Mouse (Mus musculus) hindbrain, embryonic 10.5 days (tissue): ENCODE results near the gene Ccdc162. TPM values are rescaled to one million over a fixed set of nuclear protein-coding genes. Genes with fewer than 3 reads are reported as not detected.
A peak's percentile ranks its signal among the peaks of the same experiment; 100 is the strongest.
"Not testable (repeated sequence)": the region's sequence is repeated elsewhere in the genome, so short reads cannot be mapped to it uniquely, and the experiment has no call there.

Experiments
- DNase-seq: peaks from one replicate; pipeline ENCODE4 v3.0.0-alpha.2; 2017; ENCODE audit warnings: low spot score
- H3K27ac ChIP-seq: fragments of 300-500 bp; sonication (generic); 2 replicates; pipeline ENCODE4 v1.5.1; 2016; ENCODE audit warnings: mild to moderate bottlenecking, moderate library complexity
- H3K27me3 ChIP-seq: fragments of 300-500 bp; sonication (generic); 2 replicates; pipeline ENCODE4 v1.6.1; 2016; ENCODE audit warnings: mild to moderate bottlenecking; ENCODE audit not compliant: poor library complexity, insufficient read depth, severe bottlenecking
- H3K36me3 ChIP-seq: fragments of 300-500 bp; sonication (generic); 2 replicates; pipeline ENCODE4 v1.6.1; 2016; ENCODE audit warnings: mild to moderate bottlenecking, moderate library complexity
- H3K4me1 ChIP-seq: fragments of 300-500 bp; sonication (generic); replicated peaks from 2 replicates; pipeline ENCODE4 v1.6.1; 2016; ENCODE audit warnings: mild to moderate bottlenecking
- H3K4me3 ChIP-seq: fragments of 300-500 bp; sonication (generic); 2 replicates; pipeline ENCODE4 v1.5.1; 2016; ENCODE audit warnings: mild to moderate bottlenecking, moderate library complexity
- H3K9me3 ChIP-seq: fragments of 300-500 bp; sonication (generic); 2 replicates; pipeline ENCODE4 v1.6.1; 2016; ENCODE audit warnings: mild to moderate bottlenecking, moderate library complexity
- WGBS: fragments of 180-500 bp; shearing (Covaris S2); methylation state at CpG from one replicate; pipeline ENCODE4 v1.1.7; 2016; 5-methylcytosine and 5-hydroxymethylcytosine counted together
- polyA plus RNA-seq: library from polyadenylated mRNA; unstranded; fragments of >200 nt; fragmentation: Nextera tagmentation; extraction: Ambion mirVana; gene quantifications from 2 replicates; pipeline ENCODE4 v1.2.1, GENCODE M21; 2016

Ccdc162 gene
- polyA plus RNA-seq, 1 experiment from 2014 or later: 0.51 TPM

GRCm38 (mm10) chr10:41684548-41684996 lies 31.9 kb downstream of the Ccdc162 start:
- WGBS: 4% methylated on average over 21 of the region's 21 CpGs
- Histone ChIP-seq H3K4me1 (peaks cover 7% of the 10 kb centered on the region), H3K9me3 (peaks cover 8% of the 10 kb centered on the region; the same call in 1 of the 2 replicates), H3K36me3 (no peaks in the 10 kb centered on the region), H3K27me3 (peaks cover 29% of the 10 kb centered on the region), H3K27ac (no peak overlapping the region), H3K4me3 (peak overlapping the region; percentile 36)
- peak; percentile 26 for DNase-seq

GRCm38 (mm10) chr10:41682546-41683393 lies 33.7 kb downstream of the Ccdc162 start:
- H3K9me3 ChIP-seq: peaks cover 5% of the 10 kb centered on the region; the same call in 1 of the 2 replicates
- H3K27ac ChIP-seq: no peak overlapping the region
- H3K4me3 ChIP-seq: no peak overlapping the region
- peak; percentile 83 for DNase-seq
- 47% methylated on average over 16 of the region's 16 CpGs for WGBS
- H3K27me3 ChIP-seq: peaks cover 29% of the 10 kb centered on the region
- no peaks in the 10 kb centered on the region for H3K36me3 ChIP-seq
- peaks cover 16% of the 10 kb centered on the region for H3K4me1 ChIP-seq

- Histone ChIP-seq H3K4me3 (peak overlapping the region; percentile 31), H3K9me3 (no peaks in the 10 kb centered on the region), H3K27ac (peak overlapping the region; percentile 69), H3K36me3 (no peaks in the 10 kb centered on the region), H3K27me3 (peaks cover 8% of the 10 kb centered on the region), H3K4me1 (peaks cover 14% of the 10 kb centered on the region)
- WGBS: 25% methylated on average over 18 of the region's 18 CpGs
- peak; percentile 83 for DNase-seq
Measured at GRCm38 (mm10) chr10:41678746-41679360, 37.6 kb downstream of the Ccdc162 start.

- DNase-seq: no peak
- no peak overlapping the region for H3K27ac ChIP-seq
- no peaks in the 10 kb centered on the region for H3K9me3 ChIP-seq
- no peaks in the 10 kb centered on the region for H3K36me3 ChIP-seq
- no peaks in the 10 kb centered on the region for H3K27me3 ChIP-seq
- peaks cover 14% of the 10 kb centered on the region for H3K4me1 ChIP-seq
- 62% methylated on average over 8 of the region's 8 CpGs for WGBS
- no peak overlapping the region for H3K4me3 ChIP-seq
Measured at GRCm38 (mm10) chr10:41677396-41677795, 39.0 kb downstream of the Ccdc162 start.

GRCm38 (mm10) chr10:41676661-41677061 lies 39.8 kb downstream of the Ccdc162 start:
- H3K36me3 ChIP-seq: no peaks in the 10 kb centered on the region
- H3K9me3 ChIP-seq: no peaks in the 10 kb centered on the region
- H3K27me3 ChIP-seq: no peaks in the 10 kb centered on the region
- H3K4me1 ChIP-seq: peaks cover 14% of the 10 kb centered on the region
- no peak overlapping the region for H3K4me3 ChIP-seq
- 86% methylated on average over 6 of the region's 6 CpGs for WGBS
- no peak for DNase-seq
- peak overlapping the region; percentile 18; the same call in 1 of the 2 replicates for H3K27ac ChIP-seq

GRCm38 (mm10) chr10:41675842-41676571 lies 40.4 kb downstream of the Ccdc162 start:
- no peak overlapping the region for H3K4me3 ChIP-seq
- H3K4me1 ChIP-seq: peaks cover 14% of the 10 kb centered on the region
- DNase-seq: no peak
- no peak overlapping the region for H3K27ac ChIP-seq
- no peaks in the 10 kb centered on the region for H3K36me3 ChIP-seq
- no peaks in the 10 kb centered on the region for H3K9me3 ChIP-seq
- WGBS: 85% methylated on average over 6 of the region's 6 CpGs
- no peaks in the 10 kb centered on the region for H3K27me3 ChIP-seq

GRCm38 (mm10) chr10:41675243-41675642 lies 41.2 kb downstream of the Ccdc162 start:
- DNase-seq: no peak
- Histone ChIP-seq H3K27me3 (no peaks in the 10 kb centered on the region), H3K4me3 (no peak overlapping the region), H3K36me3 (no peaks in the 10 kb centered on the region), H3K9me3 (no peaks in the 10 kb centered on the region), H3K27ac (no peak overlapping the region), H3K4me1 (peaks cover 14% of the 10 kb centered on the region)
- 80% methylated on average over 6 of the region's 6 CpGs for WGBS

- no peak for DNase-seq
- Histone ChIP-seq H3K4me3 (no peak overlapping the region), H3K36me3 (no peaks in the 10 kb centered on the region), H3K9me3 (no peaks in the 10 kb centered on the region), H3K27ac (no peak overlapping the region), H3K4me1 (peaks cover 14% of the 10 kb centered on the region), H3K27me3 (no peaks in the 10 kb centered on the region)
- WGBS: 81% methylated on average over 3 of the region's 3 CpGs
Measured at GRCm38 (mm10) chr10:41674362-41674761, 42.1 kb downstream of the Ccdc162 start.

- Histone ChIP-seq H3K36me3 (no peaks in the 10 kb centered on the region), H3K9me3 (no peaks in the 10 kb centered on the region), H3K4me1 (no peaks in the 10 kb centered on the region), H3K27me3 (no peaks in the 10 kb centered on the region), H3K4me3 (no peak overlapping the region), H3K27ac (no peak overlapping the region)
- DNase-seq: no peak
- WGBS: 82% methylated on average over 5 of the region's 5 CpGs
Measured at GRCm38 (mm10) chr10:41670196-41670595, 46.2 kb downstream of the Ccdc162 start.

- no peaks in the 10 kb centered on the region for H3K9me3 ChIP-seq
- no peak for DNase-seq
- H3K4me1 ChIP-seq: no peaks in the 10 kb centered on the region
- WGBS: 90% methylated on average over 1 of the region's 1 CpGs
- no peaks in the 10 kb centered on the region for H3K27me3 ChIP-seq
- H3K36me3 ChIP-seq: no peaks in the 10 kb centered on the region
- H3K4me3 ChIP-seq: no peak overlapping the region
- no peak overlapping the region for H3K27ac ChIP-seq
Measured at GRCm38 (mm10) chr10:41665498-41665897, 50.9 kb downstream of the Ccdc162 start.

GRCm38 (mm10) chr10:41659671-41660070 lies 56.8 kb downstream of the Ccdc162 start:
- not testable (repeated sequence) for H3K27me3 ChIP-seq, H3K27ac ChIP-seq
- WGBS: 92% methylated on average over 6 of the region's 6 CpGs

GRCm38 (mm10) chr10:41655684-41656083 lies 60.8 kb downstream of the Ccdc162 start:
- not testable (repeated sequence) for H3K4me1 ChIP-seq, DNase-seq, H3K4me3 ChIP-seq, H3K9me3 ChIP-seq, H3K27me3 ChIP-seq, H3K36me3 ChIP-seq, H3K27ac ChIP-seq

More at GRCm38 (mm10) chr10:41659671-41660070, 56.8 kb downstream of the Ccdc162 start:
- H3K9me3 ChIP-seq, H3K4me3 ChIP-seq, H3K36me3 ChIP-seq, DNase-seq, H3K4me1 ChIP-seq: not testable (repeated sequence)
